Mouse (Mus musculus) CH12.LX (cell line): ENCODE measurements around the gene Far2.

ENCODE experiments used
- CTCF ChIP-seq, 2 experiments: IDR thresholded peaks in 1 of 2; conservative IDR thresholded peaks in 1 of 2; 2 replicates each; pipeline ENCODE4 v1.5.1; 2011 to 2012; ENCODE audit warnings: low read depth in 2 of 2, low read length in 2 of 2, improper control_type of control experiment in 1 of 2, inconsistent platforms in 1 of 2, mild to moderate bottlenecking in 1 of 2, moderate library complexity in 1 of 2
- EP300 ChIP-seq: IDR thresholded peaks from 2 replicates; pipeline ENCODE4 v1.6.1; 2011; ENCODE audit warnings: low read length, improper control_type of control experiment
- HCFC1 ChIP-seq: IDR thresholded peaks from 2 replicates; pipeline ENCODE4 v1.6.1; 2012; ENCODE audit warnings: low read depth, mild to moderate bottlenecking, inconsistent platforms, low read length, improper control_type of control experiment
- JUND ChIP-seq: conservative IDR thresholded peaks from 2 replicates; pipeline ENCODE4 v1.6.1; 2011; ENCODE audit warnings: low read depth, low read length, improper control_type of control experiment
- MAFK ChIP-seq: IDR thresholded peaks from 2 replicates; pipeline ENCODE4 v1.6.1; 2011; ENCODE audit warnings: low read length, improper control_type of control experiment; ENCODE audit not compliant: insufficient replicate concordance
- MAX ChIP-seq: IDR thresholded peaks from 2 replicates; pipeline ENCODE4 v1.6.1; 2011; ENCODE audit warnings: low read length, improper control_type of control experiment
- POLR2A ChIP-seq: IDR thresholded peaks from 2 replicates; pipeline ENCODE4 v1.6.1; 2011; ENCODE audit warnings: low read depth, mild to moderate bottlenecking, improper control_type of control experiment, low read length
- POLR2AphosphoS2 ChIP-seq: IDR thresholded peaks from 2 replicates; pipeline ENCODE4 v1.6.1; 2011; ENCODE audit warnings: low read depth, low read length, improper control_type of control experiment
- TCF12 ChIP-seq: IDR thresholded peaks from 2 replicates; pipeline ENCODE4 v1.6.1; 2014; ENCODE audit warnings: low read depth, mild to moderate bottlenecking, inconsistent platforms, low read length, improper control_type of control experiment
- UBTF ChIP-seq: IDR thresholded peaks from 2 replicates; pipeline ENCODE4 v1.6.1; 2012; ENCODE audit warnings: low read depth, mild to moderate bottlenecking, inconsistent platforms, low read length, improper control_type of control experiment, moderate library complexity
- ZKSCAN1 ChIP-seq: IDR thresholded peaks from 2 replicates; pipeline ENCODE4 v1.6.1; 2012; ENCODE audit warnings: low read depth, inconsistent platforms, low read length, improper control_type of control experiment, borderline replicate concordance
- ZMIZ1 ChIP-seq: IDR thresholded peaks from 2 replicates; pipeline ENCODE4 v1.6.1; 2012; ENCODE audit warnings: low read depth, mild to moderate bottlenecking, inconsistent platforms, low read length, improper control_type of control experiment

DNA sequence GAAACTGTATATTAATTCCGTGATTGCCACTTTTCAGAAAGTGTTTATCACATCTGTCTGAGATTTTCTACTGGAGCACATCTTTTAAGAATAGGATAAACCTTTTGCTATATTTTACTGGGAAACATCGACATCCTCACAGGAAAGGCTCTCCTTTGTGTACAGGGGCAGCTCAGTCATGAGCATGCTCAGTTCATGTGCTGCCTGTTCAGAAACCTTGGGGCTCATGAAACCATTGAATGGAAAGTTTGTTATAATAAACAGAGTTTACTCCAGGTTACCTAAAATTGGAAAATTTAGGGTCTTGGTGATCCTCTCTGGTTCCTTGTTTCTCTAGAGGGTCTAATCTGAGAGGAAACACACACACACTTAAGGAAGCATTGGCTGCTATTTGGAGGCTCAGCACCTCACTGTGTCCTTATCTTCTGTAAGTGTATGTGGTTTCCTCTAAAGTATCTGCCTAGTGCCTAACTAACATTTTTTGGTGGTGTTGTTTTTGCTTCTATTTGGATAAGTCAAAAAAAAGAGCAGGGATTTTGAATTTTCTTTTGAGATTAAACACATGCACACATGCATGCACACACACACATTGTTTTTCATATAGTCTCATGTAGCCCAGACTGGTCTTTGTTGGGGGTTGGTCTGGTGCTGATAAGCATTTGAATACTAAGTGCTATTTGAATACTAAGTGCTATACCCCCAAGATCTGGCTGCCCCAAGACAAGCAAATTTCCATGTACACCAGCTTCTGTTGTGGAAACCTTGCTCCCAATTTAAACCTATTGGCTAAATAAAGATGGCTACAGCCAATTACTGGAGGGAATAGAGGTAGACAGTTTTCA lies 171.4 kb downstream of the Far2 start:
- no peak for TF ChIP-seq JUND
- TF ChIP-seq HCFC1: no peak
- TF ChIP-seq CTCF (conservative IDR thresholded peaks at IDR 0.05 in 1 of 2, IDR thresholded peaks at IDR 0.05 in 1 of 2; ENCODE audit: low read depth in 2 of 2, low read length in 2 of 2): no peak
- TF ChIP-seq POLR2A: no peak
- no peak for TF ChIP-seq EP300
- no peak for TF ChIP-seq UBTF
- no peak for TF ChIP-seq TCF12
- TF ChIP-seq MAFK: no peak
- TF ChIP-seq POLR2AphosphoS2: no peak
- TF ChIP-seq ZMIZ1: no peak
- no peak for TF ChIP-seq ZKSCAN1
- no peak for TF ChIP-seq MAX
